Comparison of ENCODE assay signal across 32 mouse cellular contexts in genomic region chr1:20117331-20117730, GRCm38 (mm10).
"Had no signal": no experiment of that assay in that cellular context is flagged by ENCODE, and none has a peak within 500 bp of the region (broad histone marks: within the 10 kb centered on the region; RNA-seq: fewer than 3 reads in every experiment).

No protein-coding gene starts in this region.

- DNase-seq: left cerebral cortex, postnatal 4 days; liver; liver, embryonic 13.5 days; liver, postnatal 0 days; lung, adult 18-20 months; lung, adult 2 months; lung, embryonic 14.5 days; lung, postnatal 10 days; lung, postnatal 14 days; lung, postnatal 36 days; lung, postnatal 4 days; midbrain, embryonic 14.5 days had no signal

- H3K27ac ChIP-seq: limb, embryonic 10.5 days; limb, embryonic 12.5 days; limb, embryonic 13.5 days; limb, embryonic 15.5 days; liver, embryonic 12.5 days; liver, embryonic 13.5 days; liver, embryonic 14.5 days; liver, embryonic 15.5 days; lung, embryonic 15.5 days; macrophage; midbrain, embryonic 10.5 days; midbrain, embryonic 12.5 days; midbrain, embryonic 13.5 days; midbrain, embryonic 15.5 days; neural tube, embryonic 12.5 days had no signal

- H3K4me2 ChIP-seq: limb, embryonic 12.5 days; limb, embryonic 13.5 days; limb, embryonic 15.5 days; liver, embryonic 11.5 days; liver, embryonic 12.5 days; liver, embryonic 13.5 days; liver, embryonic 15.5 days; lung, embryonic 14.5 days; lung, embryonic 15.5 days; midbrain, embryonic 11.5 days; midbrain, embryonic 12.5 days; midbrain, embryonic 13.5 days; midbrain, embryonic 15.5 days; neural tube, embryonic 12.5 days had no signal

- H3K4me1 ChIP-seq: limb, embryonic 10.5 days; limb, embryonic 12.5 days; limb, embryonic 13.5 days; limb, embryonic 15.5 days; liver, embryonic 12.5 days; liver, embryonic 13.5 days; liver, embryonic 15.5 days; lung, embryonic 15.5 days; megakaryocyte, embryonic 14.5 days; midbrain, embryonic 10.5 days; midbrain, embryonic 12.5 days; midbrain, embryonic 13.5 days; midbrain, embryonic 15.5 days; neural tube, embryonic 12.5 days had no signal

- H3K36me3 ChIP-seq: limb, embryonic 10.5 days; limb, embryonic 12.5 days; limb, embryonic 13.5 days; limb, embryonic 15.5 days; liver, embryonic 12.5 days; liver, embryonic 13.5 days; liver, embryonic 15.5 days; lung, embryonic 15.5 days; midbrain, embryonic 10.5 days; midbrain, embryonic 12.5 days; midbrain, embryonic 13.5 days; midbrain, embryonic 15.5 days; neural tube, embryonic 12.5 days had no signal

- ATAC-seq: liver, embryonic 12.5 days; liver, postnatal 0 days; lung, postnatal 0 days; midbrain, embryonic 13.5 days; midbrain, embryonic 15.5 days; midbrain, embryonic 16.5 days had no signal

- H3K4me3 ChIP-seq: limb, embryonic 10.5 days; limb, embryonic 12.5 days; limb, embryonic 13.5 days; limb, embryonic 15.5 days; liver, embryonic 12.5 days; liver, embryonic 13.5 days; liver, embryonic 15.5 days; lung, embryonic 15.5 days; megakaryocyte, embryonic 14.5 days; midbrain, embryonic 10.5 days; midbrain, embryonic 12.5 days; midbrain, embryonic 13.5 days; midbrain, embryonic 15.5 days; myocyte; neural tube, embryonic 12.5 days had no signal

- H3K9ac ChIP-seq: limb, embryonic 12.5 days; limb, embryonic 13.5 days; limb, embryonic 15.5 days; liver, embryonic 12.5 days; liver, embryonic 13.5 days; liver, embryonic 14.5 days; liver, embryonic 15.5 days; liver, postnatal 0 days; lung, embryonic 14.5 days; lung, embryonic 15.5 days; midbrain, embryonic 12.5 days; midbrain, embryonic 13.5 days; midbrain, embryonic 15.5 days; neural tube, embryonic 12.5 days had no signal

- H3K9me3 ChIP-seq: limb, embryonic 10.5 days; limb, embryonic 12.5 days; limb, embryonic 13.5 days; limb, embryonic 15.5 days; liver, embryonic 12.5 days; liver, embryonic 13.5 days; liver, embryonic 15.5 days; lung, embryonic 15.5 days; megakaryocyte, embryonic 14.5 days; midbrain, embryonic 10.5 days; midbrain, embryonic 12.5 days; midbrain, embryonic 13.5 days; neural tube, embryonic 12.5 days had no signal

- H3K27me3 ChIP-seq: limb, embryonic 12.5 days; limb, embryonic 15.5 days; liver, embryonic 12.5 days; liver, embryonic 13.5 days; liver, embryonic 15.5 days; lung, embryonic 15.5 days; megakaryocyte, embryonic 14.5 days; midbrain, embryonic 12.5 days; midbrain, embryonic 13.5 days; midbrain, embryonic 15.5 days; neural tube, embryonic 12.5 days had no signal
